Mouse (Mus musculus): ENCODE measurements at regions not wholly inside any gene's neighbourhood (a gene's known extent, or its start where the extent isn't known, plus 50 kb on each side); places are given as distances from the start of the nearest gene placed in this dataset.

DNA sequence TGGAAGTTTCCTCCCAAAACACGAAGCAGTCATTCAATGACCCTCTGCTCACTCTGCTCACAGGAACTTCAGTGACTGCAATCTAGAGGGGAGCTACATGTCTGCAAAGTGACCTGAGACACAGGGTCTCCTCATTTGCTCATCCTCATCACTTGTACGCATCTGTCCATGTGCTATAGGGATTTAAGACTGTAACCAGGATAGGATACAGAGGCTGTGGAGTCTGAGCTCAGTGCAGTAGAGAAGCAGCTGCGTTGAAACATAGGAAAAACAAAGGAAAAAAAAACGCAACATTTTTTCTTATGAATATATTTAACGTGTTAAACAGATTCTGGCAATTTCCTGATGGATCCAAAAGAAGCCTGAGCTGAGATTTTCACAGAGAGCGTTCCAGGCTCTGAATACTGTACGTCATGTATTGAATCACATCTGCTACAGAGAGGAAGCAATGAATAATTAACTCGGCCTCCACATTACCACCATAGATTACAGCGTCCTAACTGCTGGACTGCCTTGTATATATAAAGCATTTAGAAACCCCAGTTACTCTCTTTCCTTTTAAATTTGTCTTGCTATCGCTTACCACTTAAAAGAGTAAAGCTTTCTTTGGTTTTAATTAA lies 183.7 kb upstream of the Gm12695 start:
- TF ChIP-seq CTCF (IDR thresholded peaks at IDR 0.05; ENCODE audit: borderline replicate concordance, extremely low read depth, insufficient read depth, insufficient read length) (no peak), POLR2A (IDR thresholded peaks at IDR 0.05; ENCODE audit: borderline replicate concordance, extremely low read depth, insufficient read depth, insufficient read length, poor library complexity, severe bottlenecking) (no peak)

Data from brain, embryonic 14.5 days (tissue).